Mouse (Mus musculus) brain, embryonic 14.5 days (tissue): ENCODE measurements at regions not wholly inside any gene's neighbourhood (a gene's known extent, or its start where the extent isn't known, plus 50 kb on each side); places are given as distances from the start of the nearest gene placed in this dataset.

Source experiments
- CTCF ChIP-seq: fragments of 200-500 bp; IDR thresholded peaks from 2 replicates; pipeline ENCODE4 v1.5.1; 2012; ENCODE audit warnings: inconsistent platforms, mild to moderate bottlenecking, moderate library complexity, borderline replicate concordance; ENCODE audit not compliant: insufficient read depth, insufficient read length; ENCODE audit errors: extremely low read depth
- POLR2A ChIP-seq: fragments of 200-500 bp; IDR thresholded peaks from 2 replicates; pipeline ENCODE4 v1.6.1; 2012; ENCODE audit warnings: mild to moderate bottlenecking, inconsistent platforms, borderline replicate concordance; ENCODE audit not compliant: poor library complexity, insufficient read depth, insufficient read length, severe bottlenecking; ENCODE audit errors: extremely low read depth

DNA sequence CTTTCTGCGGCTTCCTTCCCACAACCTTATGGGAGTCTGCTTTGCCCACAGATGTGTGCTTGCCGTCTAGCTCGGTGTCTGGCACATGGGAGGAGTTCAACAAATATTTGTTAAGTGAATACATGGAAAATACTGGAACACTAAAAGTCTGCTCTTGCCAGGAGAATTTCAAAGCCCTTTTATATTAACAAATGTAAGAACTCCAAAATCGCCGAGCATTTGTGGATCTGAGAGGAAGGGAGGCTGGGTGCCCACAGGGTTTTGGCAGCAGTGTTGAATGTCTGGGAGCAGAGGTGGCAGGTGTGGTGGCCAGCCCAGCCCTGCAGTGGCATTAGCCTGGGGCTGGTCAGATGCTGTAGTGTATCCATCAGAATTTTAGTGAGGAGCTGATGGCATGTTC is 281.6 kb downstream of the Tbc1d1 start:
- TF ChIP-seq POLR2A (no peak), CTCF (no peak)
